Mouse (Mus musculus) heart, postnatal 36 days (tissue): ENCODE data around the gene Disp2. TPM values are rescaled to one million over a fixed set of nuclear protein-coding genes. Genes with fewer than 3 reads are reported as not detected.

Experiments
- DNase-seq, 2 experiments: peaks; one replicate each; pipeline ENCODE4 v3.0.0; 2021 to 2022
- intact Hi-C: fragments of 180-260 bp; cut with DNase I; formaldehyde crosslinking; loops from one replicate; pipeline ENCODE4 v1.15.1; 2025
- total RNA-seq, 2 experiments: library from RNA; stranded (reverse); gene quantifications; 2 replicates each; pipeline ENCODE4 v1.2.3; 2021

Disp2 gene
- total RNA-seq, 2 experiments from 2014 or later: 0.03 to 0.06 TPM

GRCm38 (mm10) chr2:118822800-118823199 is 43.3 kb downstream of the Disp2 start:
- intact Hi-C loops: no loop called here

GRCm38 (mm10) chr2:118824396-118824795 is 44.9 kb downstream of the Disp2 start:
- no peak for DNase-seq

More at GRCm38 (mm10) chr2:118822800-118823199, 43.3 kb downstream of the Disp2 start:
- DNase-seq: no peak

GRCm38 (mm10) chr2:118829096-118829495 is 49.6 kb downstream of the Disp2 start:
- DNase-seq: no peak
- intact Hi-C loops: no loop called here

More at GRCm38 (mm10) chr2:118824396-118824795, 44.9 kb downstream of the Disp2 start:
- intact Hi-C loops: no loop called here

- no peak for DNase-seq
- intact Hi-C loops: no loop called here
These were observed 54.5 kb downstream of the Disp2 start for GRCm38 (mm10) chr2:118834061-118834460.

- intact Hi-C loops: no loop called here
- no peak for DNase-seq
These were observed 55.6 kb downstream of the Disp2 start for GRCm38 (mm10) chr2:118835115-118835514.

GRCm38 (mm10) chr2:118838330-118838729 is 58.8 kb downstream of the Disp2 start:
- no peak for DNase-seq
- intact Hi-C loops: no loop called here

GRCm38 (mm10) chr2:118841186-118841585 is 61.7 kb downstream of the Disp2 start:
- intact Hi-C loops: no loop called here
- DNase-seq: no peak

- no peak for DNase-seq
- intact Hi-C loops: no loop called here
These were observed 62.3 kb downstream of the Disp2 start for GRCm38 (mm10) chr2:118841774-118842173.

GRCm38 (mm10) chr2:118844427-118844826 is 64.9 kb downstream of the Disp2 start:
- intact Hi-C loops: no loop called here
- DNase-seq: no peak

GRCm38 (mm10) chr2:118846246-118846645 is 66.7 kb downstream of the Disp2 start:
- DNase-seq: no peak
- intact Hi-C loops: no loop called here

GRCm38 (mm10) chr2:118851756-118852155 is 72.2 kb downstream of the Disp2 start:
- no peak for DNase-seq
- intact Hi-C loops: no loop called here

Other genes starting within 250 kb of the Disp2 start
- gene Bmf, start 230.0 kb upstream of the Disp2 start, total RNA-seq: 1 to 10 TPM; 6.7 to 8.2 TPM
- gene Bub1b, start 181.5 kb upstream of the Disp2 start, total RNA-seq: 1 to 10 TPM; 1.4 to 1.8 TPM
- gene Pak6, start 116.4 kb upstream of the Disp2 start, total RNA-seq: 10 to 100 TPM; 10.1 to 13.0 TPM
- 1 to 10 TPM; 1.4 to 2.5 TPM for gene Ankrd63, start 75.8 kb upstream of the Disp2 start, total RNA-seq
- 1 to 10 TPM; 1.9 to 2.7 TPM for gene Plcb2, start 51.3 kb upstream of the Disp2 start, total RNA-seq
- gene Inafm2, start 34.0 kb upstream of the Disp2 start, total RNA-seq: 10 to 100 TPM; 27.2 to 29.6 TPM
- gene Ccdc9b, start 17.1 kb upstream of the Disp2 start, total RNA-seq: 10 to 100 TPM; 24.1 to 28.3 TPM
- not detected for gene Phgr1, start 7.0 kb upstream of the Disp2 start, total RNA-seq
- 1 to 10 TPM; 1.5 to 2.3 TPM for gene Knstrn, start 34.3 kb downstream of the Disp2 start, total RNA-seq
- 100 to 1,000 TPM; 340 to 367 TPM for gene Ivd, start 82.2 kb downstream of the Disp2 start, total RNA-seq
- gene Bahd1, start 120.7 kb downstream of the Disp2 start, total RNA-seq: 10 to 100 TPM; 18.6 TPM
- gene Chst14, start 146.8 kb downstream of the Disp2 start, total RNA-seq: 1 to 10 TPM; 9.1 to 9.3 TPM
- gene Ccdc32, start 249.7 kb downstream of the Disp2 start, total RNA-seq: 10 to 100 TPM; 10.4 to 11.2 TPM